17 mouse cellular contexts compared by ENCODE assay signal in the genomic region with DNA sequence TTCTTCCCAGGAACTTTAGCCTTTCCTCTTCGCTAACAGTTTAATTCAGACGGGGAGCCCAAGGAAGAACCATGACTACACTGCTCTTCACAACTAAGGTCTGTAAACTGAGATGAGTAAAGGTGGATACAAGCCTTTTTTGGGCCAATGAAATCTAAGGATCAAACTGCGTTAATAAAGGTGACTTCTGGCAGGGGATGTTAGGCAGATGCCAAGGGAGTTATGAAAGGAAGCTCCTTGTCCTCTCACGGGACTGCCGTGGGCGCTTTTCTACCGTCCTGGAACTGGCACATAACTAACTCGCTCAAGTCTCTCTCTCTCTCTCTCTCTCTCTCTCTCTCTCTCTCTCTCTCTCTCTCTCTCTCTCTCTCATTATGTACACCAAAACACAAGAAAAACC.
"Had no signal": no experiment of that assay in that cellular context is flagged by ENCODE, and none has a peak within 500 bp of the region (broad histone marks: within the 10 kb centered on the region; RNA-seq: fewer than 3 reads in every experiment).

No protein-coding gene starts in this region.

- H3K4me2 ChIP-seq: neural tube, embryonic 12.5 days; neural tube, embryonic 13.5 days; neural tube, embryonic 15.5 days; stomach, embryonic 15.5 days had no signal

- DNase-seq: retina, postnatal 1 day; right cerebral cortex, adult 18-20 months; right cerebral cortex, postnatal 14 days; right cerebral cortex, postnatal 25 days; right cerebral cortex, postnatal 4 days; spleen, adult 18-20 months; thymus, adult 18-20 months; thymus, adult 2 months; thymus, postnatal 14 days; thymus, postnatal 25 days; thymus, postnatal 36 days; thymus, postnatal 4 days had no signal

- H3K4me3 ChIP-seq: neural tube, embryonic 12.5 days; neural tube, embryonic 13.5 days; neural tube, embryonic 15.5 days; stomach, embryonic 15.5 days had no signal

- H3K9me3 ChIP-seq: neural tube, embryonic 12.5 days; neural tube, embryonic 13.5 days; neural tube, embryonic 15.5 days; stomach, embryonic 15.5 days had no signal

- H3K9ac ChIP-seq: neural tube, embryonic 12.5 days; neural tube, embryonic 13.5 days; neural tube, embryonic 15.5 days; stomach, embryonic 15.5 days had no signal

- H3K4me1 ChIP-seq: neural tube, embryonic 12.5 days; neural tube, embryonic 13.5 days; neural tube, embryonic 15.5 days; stomach, embryonic 15.5 days had no signal

- H3K27me3 ChIP-seq: neural tube, embryonic 12.5 days; neural tube, embryonic 13.5 days; neural tube, embryonic 15.5 days; stomach, embryonic 15.5 days had no signal

- H3K27ac ChIP-seq: neural tube, embryonic 12.5 days; neural tube, embryonic 13.5 days; neural tube, embryonic 15.5 days; stomach, embryonic 15.5 days; stomach, postnatal 0 days had no signal

- H3K36me3 ChIP-seq: neural tube, embryonic 12.5 days; neural tube, embryonic 13.5 days; neural tube, embryonic 15.5 days; stomach, embryonic 15.5 days had no signal
